Mouse (Mus musculus) left cerebral cortex, postnatal 4 days (tissue): ENCODE data around the gene Zfp948. TPM values are rescaled to one million over a fixed set of nuclear protein-coding genes. Genes with fewer than 3 reads are reported as not detected.
"Not testable (repeated sequence)": the region's sequence is repeated elsewhere in the genome, so short reads cannot be mapped to it uniquely, and the experiment has no call there.

Experiments
- DNase-seq: peaks from one replicate; pipeline ENCODE4 v3.0.0-alpha.2; 2022
- intact Hi-C: fragments of 180-260 bp; cut with DNase I; formaldehyde crosslinking; loops from one replicate; pipeline ENCODE4 v1.15.1; 2025
- total RNA-seq, 2 experiments: library from RNA; stranded (reverse); gene quantifications; 2 replicates each; pipeline ENCODE4 v1.2.3; 2021

The Zfp948 gene
- total RNA-seq, 2 experiments from 2014 or later, result 18.8 to 19.9 TPM

DNA sequence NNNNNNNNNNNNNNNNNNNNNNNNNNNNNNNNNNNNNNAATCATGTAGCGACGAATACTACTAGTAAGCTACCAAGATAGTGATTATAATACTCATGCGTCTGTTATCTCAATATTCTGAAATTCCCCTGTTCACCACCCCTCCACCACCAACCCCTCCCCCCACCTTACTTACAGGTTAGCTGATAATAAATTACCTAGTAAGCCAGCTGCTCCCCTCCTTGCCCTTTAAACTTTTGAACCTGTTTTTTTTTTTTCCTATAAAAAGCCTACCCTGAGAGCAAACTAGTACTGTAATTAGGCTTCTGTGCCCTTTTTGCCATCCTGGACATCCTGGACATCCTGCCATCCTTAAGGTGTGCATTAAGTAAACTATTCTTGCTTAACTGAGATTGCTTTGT is 56.8 kb downstream of the Zfp948 start:
- intact Hi-C loops, result no loop called here
- DNase-seq, result no peak

DNA sequence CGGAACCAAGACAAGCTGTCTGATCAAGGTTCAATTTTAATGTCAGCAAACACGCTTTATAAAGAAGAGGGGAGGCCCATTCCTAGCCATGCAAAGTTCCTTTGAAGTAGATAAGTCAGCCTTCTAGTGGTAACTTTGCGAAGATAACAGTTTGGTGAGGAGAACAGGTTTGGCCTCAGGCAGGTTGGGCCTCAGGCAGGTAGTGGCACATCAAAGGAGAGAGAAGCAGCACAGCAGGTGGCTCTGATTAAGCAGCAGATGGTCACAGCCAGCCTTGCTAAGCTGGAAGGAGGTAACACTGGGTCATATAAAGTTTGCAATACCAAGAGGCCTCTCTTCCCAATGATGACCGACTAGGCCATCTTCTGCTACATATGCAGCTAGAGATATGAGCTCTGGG is 69.0 kb downstream of the Zfp948 start:
- intact Hi-C loops, DNase-seq: not testable (repeated sequence)

Other genes starting within 250 kb of the Zfp948 start
- 1 to 10 TPM; 3.3 to 3.5 TPM for gene Zfp677, start 183.3 kb upstream of the Zfp948 start, total RNA-seq
- 1 to 10 TPM; 2.7 to 3.6 TPM for gene Zfp54, start 143.8 kb upstream of the Zfp948 start, total RNA-seq
- gene Zfp51, start 116.6 kb upstream of the Zfp948 start, total RNA-seq, result 1 to 10 TPM; 4.8 to 4.9 TPM
- 1 to 10 TPM; 7.3 to 8.0 TPM for gene Zfp53, start 78.0 kb upstream of the Zfp948 start, total RNA-seq
- 10 to 100 TPM in 1 of 2 experiments, 1 to 10 TPM in 1; 9.5 to 10.2 TPM for gene Zfp52, start 31.5 kb upstream of the Zfp948 start, total RNA-seq
- 10 to 100 TPM; 15.5 to 16.9 TPM for gene Zfp983, start 83.6 kb downstream of the Zfp948 start, total RNA-seq
- gene Gm10226, start 124.9 kb downstream of the Zfp948 start, total RNA-seq, result 10 to 100 TPM in 1 of 2 experiments, 1 to 10 TPM in 1; 3.3 to 13.6 TPM
- gene Zfp760, start 140.7 kb downstream of the Zfp948 start, total RNA-seq, result 10 to 100 TPM; 13.6 to 15.9 TPM
- 10 to 100 TPM; 10.1 to 14.6 TPM for gene Zfp229, start 163.8 kb downstream of the Zfp948 start, total RNA-seq